Mouse (Mus musculus): Measurements from ENCODE around the gene Taok3. TPM values are rescaled to one million over a fixed set of nuclear protein-coding genes. Genes with fewer than 3 reads are reported as not detected.

Taok3 gene
- polyA plus RNA-seq, 1 experiment from 2014 or later, result 61.7 TPM

DNA sequence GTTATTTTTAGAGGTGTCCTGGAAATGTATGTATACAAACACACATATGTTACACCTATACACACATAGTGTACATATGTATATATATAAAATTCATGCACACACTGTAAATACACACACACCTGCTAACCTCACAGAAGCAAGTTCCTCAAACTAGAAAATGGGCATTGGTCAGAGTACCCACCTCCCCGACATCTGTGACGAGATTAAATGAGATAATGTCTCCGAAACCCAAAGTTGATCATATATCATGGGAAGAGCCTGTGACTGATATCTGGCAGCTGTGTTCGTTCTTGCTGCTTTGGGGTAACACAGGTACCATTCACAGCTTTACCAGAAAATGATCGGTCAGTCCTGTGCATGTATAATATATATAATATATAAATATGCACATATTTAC is 16.6 kb downstream of the Taok3 start:
- Histone ChIP-seq H3K9ac (ENCODE audit: low read depth, low read length) (no peak overlapping the region), H3K27me3 (replicated peaks; ENCODE audit: control insufficient read depth, insufficient read depth, low read length) (no peaks in the 10 kb centered on the region), H3K4me3 (ENCODE audit: low read length) (no peak overlapping the region), H3K36me3 (ENCODE audit: control insufficient read depth, insufficient read depth, low read length) (no peaks in the 10 kb centered on the region), H3K4me2 (ENCODE audit: low read length) (no peak overlapping the region), H3K4me1 (ENCODE audit: control insufficient read depth, insufficient read depth, low read depth, low read length) (peaks cover 8% of the 10 kb centered on the region), H3K27ac (ENCODE audit: low read depth, low read length) (no peak overlapping the region), H3K9me3 (ENCODE audit: control insufficient read depth, low read length) (no peaks in the 10 kb centered on the region)
- WGBS, result 91% methylated on average over 5 of the region's 5 CpGs
- no peak for ATAC-seq

GRCm38 (mm10) chr5:117137011-117137410 is 17.1 kb downstream of the Taok3 start:
- 58% methylated on average over 10 of the region's 10 CpGs for WGBS
- Histone ChIP-seq H3K9ac (ENCODE audit: low read depth, low read length) (no peak overlapping the region), H3K36me3 (ENCODE audit: control insufficient read depth, insufficient read depth, low read length) (no peaks in the 10 kb centered on the region), H3K4me1 (ENCODE audit: control insufficient read depth, insufficient read depth, low read depth, low read length) (peaks cover 8% of the 10 kb centered on the region), H3K9me3 (ENCODE audit: control insufficient read depth, low read length) (no peaks in the 10 kb centered on the region), H3K27me3 (replicated peaks; ENCODE audit: control insufficient read depth, insufficient read depth, low read length) (no peaks in the 10 kb centered on the region), H3K27ac (ENCODE audit: low read depth, low read length) (no peak overlapping the region), H3K4me3 (ENCODE audit: low read length) (no peak overlapping the region), H3K4me2 (ENCODE audit: low read length) (no peak overlapping the region)
- ATAC-seq, result no peak

- no peak overlapping the region for H3K4me3 ChIP-seq (ENCODE audit: low read length)
- no peak for ATAC-seq
- no peaks in the 10 kb centered on the region for H3K36me3 ChIP-seq (ENCODE audit: control insufficient read depth, insufficient read depth, low read length)
- no peak overlapping the region for H3K9ac ChIP-seq (ENCODE audit: low read depth, low read length)
- no peak overlapping the region for H3K27ac ChIP-seq (ENCODE audit: low read depth, low read length)
- peaks cover 8% of the 10 kb centered on the region for H3K4me1 ChIP-seq (ENCODE audit: control insufficient read depth, insufficient read depth, low read depth, low read length)
- H3K4me2 ChIP-seq (ENCODE audit: low read length), result no peak overlapping the region
- WGBS, result 76% methylated on average over 8 of the region's 8 CpGs
- H3K27me3 ChIP-seq (replicated peaks; ENCODE audit: control insufficient read depth, insufficient read depth, low read length), result no peaks in the 10 kb centered on the region
- no peaks in the 10 kb centered on the region for H3K9me3 ChIP-seq (ENCODE audit: control insufficient read depth, low read length)
These were observed 17.7 kb downstream of the Taok3 start for GRCm38 (mm10) chr5:117137594-117137993.

DNA sequence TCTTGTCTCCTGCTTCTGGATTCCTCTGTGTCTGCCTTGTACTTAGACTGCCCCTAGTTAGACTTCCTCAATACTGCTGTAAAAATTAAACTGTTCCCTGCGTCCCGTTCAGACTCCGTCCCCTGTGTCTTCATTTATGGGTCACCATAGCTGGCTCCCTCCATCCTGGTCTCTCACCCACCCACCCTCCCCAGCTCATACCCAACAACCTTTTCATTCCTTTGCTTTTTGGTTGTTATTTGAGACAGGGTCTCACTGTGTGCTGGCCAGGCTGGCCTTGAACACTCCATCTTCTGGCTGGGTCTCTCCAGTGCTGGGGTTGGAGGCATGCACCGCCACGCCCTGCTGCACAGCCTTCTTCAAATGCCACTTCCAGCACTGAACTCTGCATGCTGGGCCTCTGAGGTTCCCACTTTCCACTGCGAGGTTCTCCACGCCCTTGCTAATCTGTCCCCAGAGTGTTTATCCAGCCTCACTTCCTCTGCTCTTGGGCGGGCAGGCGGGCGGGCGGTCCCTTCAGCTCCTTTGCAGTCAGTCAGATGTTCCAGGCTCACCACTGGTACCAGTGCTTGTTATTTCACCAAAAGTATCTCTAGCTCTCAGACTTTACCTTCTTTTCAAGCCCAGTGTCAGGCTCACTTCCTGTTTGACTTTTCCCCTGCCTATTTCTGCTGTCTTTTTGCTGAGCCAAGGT is 18.5 kb downstream of the Taok3 start:
- H3K27me3 ChIP-seq (replicated peaks; ENCODE audit: control insufficient read depth, insufficient read depth, low read length), result no peaks in the 10 kb centered on the region
- H3K9me3 ChIP-seq (ENCODE audit: control insufficient read depth, low read length), result no peaks in the 10 kb centered on the region
- 84% methylated on average over 11 of the region's 11 CpGs for WGBS
- H3K9ac ChIP-seq (ENCODE audit: low read depth, low read length), result no peak overlapping the region
- H3K4me2 ChIP-seq (ENCODE audit: low read length), result no peak overlapping the region
- no peak overlapping the region for H3K27ac ChIP-seq (ENCODE audit: low read depth, low read length)
- no peak for ATAC-seq
- peaks cover 8% of the 10 kb centered on the region for H3K4me1 ChIP-seq (ENCODE audit: control insufficient read depth, insufficient read depth, low read depth, low read length)
- no peaks in the 10 kb centered on the region for H3K36me3 ChIP-seq (ENCODE audit: control insufficient read depth, insufficient read depth, low read length)
- no peak overlapping the region for H3K4me3 ChIP-seq (ENCODE audit: low read length)

GRCm38 (mm10) chr5:117139822-117140221 is 19.9 kb downstream of the Taok3 start:
- no peak overlapping the region for H3K4me2 ChIP-seq (ENCODE audit: low read length)
- ATAC-seq, result no peak
- H3K4me1 ChIP-seq (ENCODE audit: control insufficient read depth, insufficient read depth, low read depth, low read length), result peaks cover 8% of the 10 kb centered on the region
- H3K27ac ChIP-seq (ENCODE audit: low read depth, low read length), result no peak overlapping the region
- 73% methylated on average over 8 of the region's 8 CpGs for WGBS
- H3K4me3 ChIP-seq (ENCODE audit: low read length), result no peak overlapping the region
- no peaks in the 10 kb centered on the region for H3K27me3 ChIP-seq (replicated peaks; ENCODE audit: control insufficient read depth, insufficient read depth, low read length)
- no peaks in the 10 kb centered on the region for H3K9me3 ChIP-seq (ENCODE audit: control insufficient read depth, low read length)
- no peak overlapping the region for H3K9ac ChIP-seq (ENCODE audit: low read depth, low read length)
- no peaks in the 10 kb centered on the region for H3K36me3 ChIP-seq (ENCODE audit: control insufficient read depth, insufficient read depth, low read length)

DNA sequence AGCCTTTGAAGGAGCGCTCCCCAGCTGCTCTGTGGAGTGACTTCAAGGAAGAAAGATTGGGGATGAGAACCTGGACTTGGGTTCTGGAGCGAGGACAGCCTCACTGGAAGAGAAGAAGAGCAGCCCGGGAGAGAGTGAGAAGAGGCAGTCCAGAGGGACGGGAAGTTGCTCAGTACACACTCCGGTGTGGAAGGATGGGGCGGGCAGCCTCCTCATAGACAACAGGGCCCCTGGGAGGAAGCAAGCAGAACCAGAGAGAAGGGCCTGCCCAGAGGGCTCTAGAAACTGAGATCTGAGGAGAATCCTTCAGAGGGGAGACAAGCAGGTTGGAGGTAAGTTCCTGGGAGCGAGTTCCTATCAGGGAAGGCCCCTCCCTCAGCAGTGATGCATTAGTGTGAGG is 20.4 kb downstream of the Taok3 start:
- WGBS, result 74% methylated on average over 7 of the region's 7 CpGs
- Histone ChIP-seq H3K4me1 (ENCODE audit: control insufficient read depth, insufficient read depth, low read depth, low read length) (peaks cover 5% of the 10 kb centered on the region), H3K27me3 (replicated peaks; ENCODE audit: control insufficient read depth, insufficient read depth, low read length) (no peaks in the 10 kb centered on the region), H3K4me2 (ENCODE audit: low read length) (no peak overlapping the region), H3K36me3 (ENCODE audit: control insufficient read depth, insufficient read depth, low read length) (no peaks in the 10 kb centered on the region), H3K4me3 (ENCODE audit: low read length) (no peak overlapping the region), H3K27ac (ENCODE audit: low read depth, low read length) (no peak overlapping the region), H3K9ac (ENCODE audit: low read depth, low read length) (no peak overlapping the region), H3K9me3 (ENCODE audit: control insufficient read depth, low read length) (no peaks in the 10 kb centered on the region)
- ATAC-seq, result no peak

DNA sequence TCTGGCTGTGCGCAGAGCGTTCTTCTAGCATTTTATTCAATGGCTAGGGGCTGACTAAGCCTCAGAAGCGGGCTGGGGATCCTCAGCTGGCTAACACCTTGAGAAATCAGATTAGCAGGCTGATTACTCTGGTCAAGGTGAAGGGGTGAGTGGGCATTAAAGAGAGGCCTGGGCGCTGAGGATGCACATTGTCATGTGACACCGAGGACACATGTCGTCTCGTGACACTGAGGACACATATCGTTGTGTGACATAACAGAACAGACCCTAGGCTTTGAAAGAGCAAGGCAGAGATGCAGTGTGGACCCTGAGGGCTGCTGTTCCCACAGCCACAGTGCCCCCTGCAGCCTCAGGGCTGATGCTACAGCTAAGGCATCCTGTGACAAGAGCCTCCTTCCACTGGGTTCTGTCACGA is 23.8 kb downstream of the Taok3 start:
- Histone ChIP-seq H3K36me3 (ENCODE audit: control insufficient read depth, insufficient read depth, low read length) (no peaks in the 10 kb centered on the region), H3K4me1 (ENCODE audit: control insufficient read depth, insufficient read depth, low read depth, low read length) (no peaks in the 10 kb centered on the region), H3K9ac (ENCODE audit: low read depth, low read length) (no peak overlapping the region; the same call in 1 of the 2 replicates), H3K27ac (ENCODE audit: low read depth, low read length) (no peak overlapping the region), H3K4me3 (ENCODE audit: low read length) (no peak overlapping the region), H3K9me3 (ENCODE audit: control insufficient read depth, low read length) (no peaks in the 10 kb centered on the region), H3K27me3 (replicated peaks; ENCODE audit: control insufficient read depth, insufficient read depth, low read length) (no peaks in the 10 kb centered on the region), H3K4me2 (ENCODE audit: low read length) (no peak overlapping the region)
- ATAC-seq, result no peak
- WGBS, result 55% methylated on average over 9 of the region's 9 CpGs

DNA sequence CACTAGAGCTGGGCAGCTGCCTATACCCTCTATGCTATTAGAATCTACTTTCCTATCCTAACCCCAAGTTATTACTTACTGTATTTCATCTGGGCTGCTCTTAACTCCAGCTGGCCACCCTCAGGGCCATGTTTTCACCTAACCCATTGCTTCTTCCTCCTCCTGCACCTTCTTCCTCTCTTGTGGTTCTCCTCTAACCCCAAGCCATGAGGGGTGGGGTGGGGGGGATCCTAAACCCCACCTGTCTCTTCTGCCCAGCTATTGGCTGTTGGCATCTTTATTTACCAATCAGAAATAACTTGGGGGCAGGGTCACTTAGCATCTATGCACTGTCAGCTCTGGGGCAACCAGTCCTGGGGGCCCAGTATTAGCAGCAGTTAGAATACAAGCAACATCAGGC is 26.2 kb downstream of the Taok3 start:
- H3K9me3 ChIP-seq (ENCODE audit: control insufficient read depth, low read length), result peaks cover 2% of the 10 kb centered on the region; the same call in 1 of the 2 replicates
- H3K27me3 ChIP-seq (replicated peaks; ENCODE audit: control insufficient read depth, insufficient read depth, low read length), result no peaks in the 10 kb centered on the region
- no peak for ATAC-seq
- no peaks in the 10 kb centered on the region for H3K4me1 ChIP-seq (ENCODE audit: control insufficient read depth, insufficient read depth, low read depth, low read length)
- no peaks in the 10 kb centered on the region for H3K36me3 ChIP-seq (ENCODE audit: control insufficient read depth, insufficient read depth, low read length)
- no peak overlapping the region for H3K27ac ChIP-seq (ENCODE audit: low read depth, low read length)
- H3K9ac ChIP-seq (ENCODE audit: low read depth, low read length), result no peak overlapping the region
- H3K4me2 ChIP-seq (ENCODE audit: low read length), result no peak overlapping the region
- no peak overlapping the region for H3K4me3 ChIP-seq (ENCODE audit: low read length)

DNA sequence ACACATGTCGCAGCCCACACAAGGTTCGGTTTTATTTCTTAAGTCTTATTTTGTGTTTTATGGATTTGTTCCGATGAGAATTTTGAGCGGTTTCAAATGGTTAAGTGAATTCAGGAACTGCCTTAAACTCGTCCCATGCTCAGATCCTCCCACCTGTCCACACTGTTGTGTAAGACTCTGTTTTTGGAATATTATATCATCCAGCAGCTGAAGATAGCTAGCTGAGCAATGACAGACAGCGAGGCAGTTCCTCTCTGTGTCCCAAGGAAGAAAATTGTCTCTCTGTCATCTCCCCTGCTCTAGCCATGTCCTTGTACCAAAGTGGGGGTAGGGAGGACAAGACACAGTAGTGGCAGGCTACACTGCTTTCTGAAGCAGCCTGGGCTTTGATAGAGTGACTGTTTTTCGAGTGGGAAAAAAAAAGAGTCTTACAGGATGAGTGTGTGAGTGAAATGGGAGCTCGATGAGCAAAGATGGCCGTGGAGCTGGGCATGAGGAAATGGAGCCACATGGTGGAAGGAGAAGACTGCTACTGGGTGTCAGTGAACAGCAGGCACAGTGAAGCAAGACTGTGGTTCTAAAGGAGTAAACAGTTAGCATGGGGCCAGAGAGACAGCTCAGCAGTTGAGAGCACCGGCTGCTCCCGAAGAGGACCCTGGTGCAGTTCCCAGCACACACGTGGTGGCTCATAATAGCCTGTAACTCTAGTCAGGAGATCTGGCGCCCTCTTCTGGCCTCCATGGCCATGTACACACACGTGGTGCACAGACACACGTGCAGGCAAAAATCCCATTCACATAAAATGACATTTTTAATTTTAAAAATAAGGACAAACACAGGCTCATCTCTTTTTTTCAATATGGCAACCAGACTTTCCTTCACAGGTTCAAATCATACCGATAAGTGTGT is 27.5 kb downstream of the Taok3 start:
- H3K4me1 ChIP-seq (ENCODE audit: control insufficient read depth, insufficient read depth, low read depth, low read length), result no peaks in the 10 kb centered on the region
- WGBS, result 91% methylated on average over 16 of the region's 16 CpGs

More for the DNA sequence above, 27.5 kb downstream of the Taok3 start:
- Histone ChIP-seq H3K27ac (ENCODE audit: low read depth, low read length) (no peak overlapping the region), H3K36me3 (ENCODE audit: control insufficient read depth, insufficient read depth, low read length) (no peaks in the 10 kb centered on the region), H3K27me3 (replicated peaks; ENCODE audit: control insufficient read depth, insufficient read depth, low read length) (no peaks in the 10 kb centered on the region), H3K9ac (ENCODE audit: low read depth, low read length) (no peak overlapping the region), H3K4me3 (ENCODE audit: low read length) (no peak overlapping the region), H3K4me2 (ENCODE audit: low read length) (no peak overlapping the region), H3K9me3 (ENCODE audit: control insufficient read depth, low read length) (peaks cover 2% of the 10 kb centered on the region; the same call in 1 of the 2 replicates)
- no peak for ATAC-seq

Measured in hindbrain, embryonic 16.5 days (tissue).